Comparison of ENCODE assay signal across 18 mouse cellular contexts in the genomic region with DNA sequence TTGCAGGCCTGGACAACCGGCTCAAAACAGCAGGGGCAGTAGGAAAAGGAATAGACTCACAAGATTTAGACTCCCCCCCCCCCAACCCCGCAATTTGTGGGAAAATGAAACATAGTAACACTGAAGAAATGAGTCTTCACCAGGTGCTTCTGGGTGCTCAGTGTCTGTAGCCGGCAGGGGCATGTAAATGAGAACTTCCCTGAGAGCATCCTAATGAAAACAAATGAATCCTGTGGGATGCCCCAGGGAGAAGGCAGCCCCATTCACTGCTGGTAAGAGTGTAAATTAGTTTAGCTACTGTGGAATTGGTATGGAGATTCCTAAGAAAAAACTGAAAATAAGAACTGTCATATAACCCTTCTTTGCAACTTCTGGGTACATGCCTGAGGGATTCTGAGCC.
"Had no signal": no experiment of that assay in that cellular context is flagged by ENCODE, and none has a peak within 500 bp of the region (broad histone marks: within the 10 kb centered on the region; RNA-seq: fewer than 3 reads in every experiment).

No protein-coding gene starts in this region.

- H3K4me2 ChIP-seq: lung, embryonic 14.5 days; midbrain, embryonic 11.5 days; midbrain, embryonic 13.5 days; neural tube, embryonic 13.5 days; neural tube, embryonic 15.5 days had no signal

- H3K27me3 ChIP-seq: midbrain, embryonic 13.5 days; neural tube, embryonic 13.5 days; neural tube, embryonic 15.5 days had no signal

- H3K27ac ChIP-seq: midbrain, embryonic 13.5 days; neural tube, embryonic 13.5 days; neural tube, embryonic 15.5 days had no signal

- H3K9me3 ChIP-seq: midbrain, embryonic 13.5 days; neural tube, embryonic 13.5 days; neural tube, embryonic 15.5 days had no signal

- ATAC-seq: midbrain, embryonic 13.5 days; midbrain, embryonic 16.5 days had no signal

- DNase-seq: lung, adult 18-20 months; lung, embryonic 14.5 days; lung, postnatal 10 days; lung, postnatal 4 days; retina, postnatal 1 day; right cerebral cortex, adult 18-20 months; right cerebral cortex, postnatal 25 days; right cerebral cortex, postnatal 4 days; spleen, adult 18-20 months; thymus, adult 18-20 months; thymus, postnatal 14 days; thymus, postnatal 36 days had no signal

- H3K36me3 ChIP-seq: midbrain, embryonic 13.5 days; neural tube, embryonic 13.5 days; neural tube, embryonic 15.5 days had no signal

- H3K4me3 ChIP-seq: midbrain, embryonic 13.5 days; myocyte; neural tube, embryonic 13.5 days; neural tube, embryonic 15.5 days had no signal

- H3K9ac ChIP-seq: lung, embryonic 14.5 days; midbrain, embryonic 13.5 days; neural tube, embryonic 13.5 days; neural tube, embryonic 15.5 days had no signal

- H3K4me1 ChIP-seq: midbrain, embryonic 13.5 days; neural tube, embryonic 15.5 days had no signal
